Mouse (Mus musculus): ENCODE data around the gene Tnfsf15.

- TF ChIP-seq CTCF (IDR thresholded peaks at IDR 0.05; ENCODE audit: low read depth, low read length): no peak
- no peak for TF ChIP-seq POLR2A (IDR thresholded peaks at IDR 0.05; ENCODE audit: extremely low read depth, insufficient read depth, low read length)
Measured at GRCm38 (mm10) chr4:63748061-63748730, 3.3 kb upstream of the Tnfsf15 start.
